Mouse (Mus musculus): ENCODE measurements at regions not wholly inside any gene's neighbourhood (a gene's known extent, or its start where the extent isn't known, plus 50 kb on each side); places are given as distances from the start of the nearest gene placed in this dataset.

DNA sequence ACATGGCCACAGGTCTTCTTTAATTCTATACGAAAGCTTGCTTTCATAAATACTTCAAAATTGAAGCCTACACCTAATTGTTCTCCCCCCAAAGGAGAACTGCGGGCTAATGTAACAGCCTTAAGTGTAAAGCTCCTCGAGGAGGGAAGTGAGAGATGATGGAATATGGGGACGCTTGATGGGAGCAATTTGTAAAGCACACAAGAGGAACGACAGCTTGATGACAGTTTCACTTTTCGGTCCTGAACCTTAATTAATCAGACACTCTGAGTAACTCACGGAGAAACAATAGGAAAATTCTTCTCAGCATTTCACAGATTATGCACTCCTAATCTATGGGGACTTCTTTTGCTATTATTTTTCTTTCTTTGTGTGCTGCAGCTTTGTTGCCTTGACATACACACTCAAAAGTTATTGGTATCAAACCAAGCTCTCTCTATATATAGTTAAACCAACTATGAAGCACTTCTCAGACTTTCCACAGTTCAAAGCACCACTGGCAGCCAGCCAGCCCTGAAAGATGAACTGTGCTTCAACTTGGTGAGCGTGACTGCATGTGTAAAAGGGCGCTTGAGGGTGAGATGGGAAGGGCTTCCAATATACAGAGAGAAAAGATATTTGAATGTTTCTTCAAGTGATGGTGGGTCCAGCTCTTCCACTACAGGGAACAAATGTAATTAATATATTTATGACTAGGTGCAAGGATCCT lies 1625.4 kb upstream of the Flrt2 start:
- TF ChIP-seq USF1 (IDR thresholded peaks at IDR 0.05; ENCODE audit: low read depth) (no peak), TCF12 (IDR thresholded peaks at IDR 0.05; ENCODE audit: insufficient read depth, poor library complexity, severe bottlenecking) (no peak), POLR2A (IDR thresholded peaks at IDR 0.05; ENCODE audit: insufficient read length, low read depth) (no peak), E2F4 (IDR thresholded peaks at IDR 0.05; ENCODE audit: insufficient read depth) (no peak), MAX (IDR thresholded peaks at IDR 0.05; ENCODE audit: low read depth) (no peak), CEBPB (IDR thresholded peaks at IDR 0.05; ENCODE audit: insufficient read depth, poor library complexity, severe bottlenecking) (no peak), POLR2AphosphoS2 (IDR thresholded peaks at IDR 0.05; ENCODE audit: insufficient read length, low read depth) (no peak), TCF3 (IDR thresholded peaks at IDR 0.05; ENCODE audit: insufficient read length, low read depth) (no peak)

All from myocyte (in vitro differentiated cells).